Mouse (Mus musculus): ENCODE data around the gene 1700109H08Rik. TPM values are rescaled to one million over a fixed set of nuclear protein-coding genes. Genes with fewer than 3 reads are reported as not detected.
"Not testable (repeated sequence)": the region's sequence is repeated elsewhere in the genome, so short reads cannot be mapped to it uniquely, and the experiment has no call there.

1700109H08Rik gene
- polyA plus RNA-seq, 1 experiment: 6.6 TPM

- no peak for DNase-seq (ENCODE audit: low spot score)
Observed at GRCm38 (mm10) chr5:3598766-3599165, 27.4 kb downstream of the 1700109H08Rik start.

- DNase-seq (ENCODE audit: low spot score): no peak
Observed at GRCm38 (mm10) chr5:3600298-3600697, 28.9 kb downstream of the 1700109H08Rik start.

GRCm38 (mm10) chr5:3600790-3601189, 29.4 kb downstream of the 1700109H08Rik start:
- no peak for DNase-seq (ENCODE audit: low spot score)

- no peak for DNase-seq (ENCODE audit: low spot score)
Observed at GRCm38 (mm10) chr5:3607114-3607513, 35.7 kb downstream of the 1700109H08Rik start.

GRCm38 (mm10) chr5:3609241-3609640, 37.9 kb downstream of the 1700109H08Rik start:
- DNase-seq (ENCODE audit: low spot score): no peak

GRCm38 (mm10) chr5:3611835-3612234, 40.5 kb downstream of the 1700109H08Rik start:
- not testable (repeated sequence) for DNase-seq (ENCODE audit: low spot score)

GRCm38 (mm10) chr5:3620486-3620885, 49.1 kb downstream of the 1700109H08Rik start:
- DNase-seq (ENCODE audit: low spot score): no peak

- no peak for DNase-seq (ENCODE audit: low spot score)
Observed at GRCm38 (mm10) chr5:3630055-3630454, 58.7 kb downstream of the 1700109H08Rik start.

- no peak for DNase-seq (ENCODE audit: low spot score)
Observed at GRCm38 (mm10) chr5:3631512-3632271, 60.3 kb downstream of the 1700109H08Rik start.

- DNase-seq (ENCODE audit: low spot score): no peak
Observed at GRCm38 (mm10) chr5:3632285-3632684, 60.9 kb downstream of the 1700109H08Rik start.

- DNase-seq (ENCODE audit: low spot score): no peak
Observed at GRCm38 (mm10) chr5:3633315-3633714, 61.9 kb downstream of the 1700109H08Rik start.

- no peak for DNase-seq (ENCODE audit: low spot score)
Observed at GRCm38 (mm10) chr5:3633951-3634350, 62.6 kb downstream of the 1700109H08Rik start.

Other genes starting within 250 kb of the 1700109H08Rik start
- 8.1 and 9.3 TPM in 2 replicates for gene Cdk6, start 230.1 kb upstream of the 1700109H08Rik start, polyA plus RNA-seq (2012; rRNA removed)
- 16.5 and 17.5 TPM in 2 replicates for gene Fam133b, start 27.7 kb upstream of the 1700109H08Rik start, polyA plus RNA-seq (2012; rRNA removed)
- gene Pex1, start 24.5 kb downstream of the 1700109H08Rik start, polyA plus RNA-seq (2012; rRNA removed): 13.8 and 13.9 TPM in 2 replicates
- 10.3 and 10.9 TPM in 2 replicates for gene Rbm48, start 25.0 kb downstream of the 1700109H08Rik start, polyA plus RNA-seq (2012; rRNA removed)
- gene Tmbim7, start 79.6 kb downstream of the 1700109H08Rik start, polyA plus RNA-seq (2012; rRNA removed): not detected in 2 replicates
- 56.7 and 73.8 TPM in 2 replicates for gene Gatad1, start 85.6 kb downstream of the 1700109H08Rik start, polyA plus RNA-seq (2012; rRNA removed)
- gene Ankib1, start 231.4 kb downstream of the 1700109H08Rik start, polyA plus RNA-seq (2012; rRNA removed): 10.8 and 13.1 TPM in 2 replicates
- 33.5 and 39.4 TPM in 2 replicates for gene Krit1, start 231.6 kb downstream of the 1700109H08Rik start, polyA plus RNA-seq (2012; rRNA removed)